Mouse (Mus musculus): Measurements from ENCODE around the gene Zfp507. TPM values are rescaled to one million over a fixed set of nuclear protein-coding genes. Genes with fewer than 3 reads are reported as not detected.

Gene Zfp507
- total and polyA plus RNA-seq, 2 experiments from 2014 or later, result 9.9 to 21.3 TPM

DNA sequence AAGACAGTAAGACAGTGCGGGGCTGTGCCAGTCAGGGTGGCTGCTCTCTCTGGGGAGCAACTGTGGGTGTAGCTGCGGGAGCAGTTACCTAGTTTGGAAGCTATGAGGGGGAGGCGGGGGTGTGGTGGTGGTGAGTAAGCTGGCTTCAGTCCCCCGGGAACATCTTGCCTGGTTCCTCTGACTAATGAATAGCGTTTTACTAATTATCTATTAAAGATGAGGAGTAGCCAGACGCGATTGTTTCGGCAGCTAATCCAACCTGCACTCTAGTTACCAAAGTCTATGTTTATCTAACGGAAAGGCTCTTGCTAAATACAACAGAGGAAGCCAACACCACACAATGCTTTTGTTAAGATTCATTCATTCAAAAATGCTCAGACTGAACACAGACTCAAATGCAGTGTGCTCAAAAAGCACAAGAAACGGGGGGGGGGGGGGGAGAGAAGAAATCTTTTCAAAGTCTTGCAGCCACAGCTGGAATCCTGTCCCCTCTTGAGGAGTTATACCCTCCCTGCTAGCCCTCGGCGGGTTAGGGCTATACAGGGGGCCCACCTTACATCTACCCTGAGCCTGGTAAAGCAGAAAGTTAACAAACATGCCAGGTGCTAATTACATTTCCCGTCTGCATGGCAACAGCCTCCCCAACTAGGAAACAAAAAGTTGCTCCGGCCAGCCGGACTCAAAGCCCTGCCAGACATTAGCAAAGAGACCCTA is 49.3 kb downstream of the Zfp507 start:
- 3% methylated on average over 15 of the region's 15 CpGs for WGBS
- peak; percentile 27 for DNase-seq (ENCODE audit: low spot score)
- 0 out of 2 replicates have a peak, but pooled peaks have one; percentile 8 for ATAC-seq

DNA sequence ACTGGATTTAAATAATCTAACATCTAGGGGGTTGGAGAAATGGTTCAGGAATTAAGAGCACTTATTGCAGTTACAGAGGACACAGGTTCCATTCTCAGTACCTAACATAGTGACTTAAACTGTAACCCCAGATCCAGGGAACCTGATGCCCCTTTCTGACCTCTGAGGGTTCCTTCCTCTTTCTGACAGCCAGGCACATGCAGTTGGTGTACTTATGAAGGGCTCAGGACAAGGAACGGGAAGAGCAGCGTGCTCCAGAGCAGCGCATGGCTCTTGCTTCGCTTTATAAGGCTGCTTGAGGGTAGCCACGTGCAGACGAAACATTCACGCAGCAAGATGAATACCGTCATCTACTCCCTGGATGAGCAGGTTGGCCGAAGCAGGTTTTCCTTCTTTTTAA is 51.9 kb downstream of the Zfp507 start:
- Histone ChIP-seq H3K4me2 (ENCODE audit: low read depth, low read length) (no peak overlapping the region), H3K4me1 (ENCODE audit: insufficient read depth, low read length) (peaks cover 2% of the 10 kb centered on the region; the same call in 1 of the 2 replicates), H3K27me3 (ENCODE audit: insufficient read depth, low read length) (no peaks in the 10 kb centered on the region), H3K9ac (replicated peaks; ENCODE audit: low read length) (no peak overlapping the region), H3K36me3 (ENCODE audit: insufficient read depth, low read length) (peaks cover 14% of the 10 kb centered on the region; the same call in 1 of the 2 replicates), H3K27ac (no peak overlapping the region), H3K4me3 (ENCODE audit: low read length) (no peak overlapping the region), H3K9me3 (ENCODE audit: low read length) (no peaks in the 10 kb centered on the region)
- no peak for DNase-seq (ENCODE audit: low spot score)
- TF ChIP-seq CTCF (IDR thresholded peaks at IDR 0.05; ENCODE audit: low read depth), result no peak
- no peak for ATAC-seq
- 96% methylated on average over 9 of the region's 9 CpGs for WGBS

More for the DNA sequence above, 49.3 kb downstream of the Zfp507 start:
- Histone ChIP-seq H3K27ac (peak overlapping the region; percentile 74; the same call in 1 of the 2 replicates), H3K4me3 (ENCODE audit: low read length) (peak overlapping the region; percentile 97), H3K9ac (replicated peaks; ENCODE audit: low read length) (peak overlapping the region; percentile 80), H3K27me3 (ENCODE audit: insufficient read depth, low read length) (no peaks in the 10 kb centered on the region), H3K4me1 (ENCODE audit: insufficient read depth, low read length) (peaks cover 2% of the 10 kb centered on the region; the same call in 1 of the 2 replicates), H3K36me3 (ENCODE audit: insufficient read depth, low read length) (peaks cover 5% of the 10 kb centered on the region; the same call in 1 of the 2 replicates), H3K4me2 (ENCODE audit: low read depth, low read length) (peak overlapping the region; percentile 99), H3K9me3 (ENCODE audit: low read length) (no peaks in the 10 kb centered on the region)
- no peak for TF ChIP-seq CTCF (IDR thresholded peaks at IDR 0.05; ENCODE audit: low read depth)

DNA sequence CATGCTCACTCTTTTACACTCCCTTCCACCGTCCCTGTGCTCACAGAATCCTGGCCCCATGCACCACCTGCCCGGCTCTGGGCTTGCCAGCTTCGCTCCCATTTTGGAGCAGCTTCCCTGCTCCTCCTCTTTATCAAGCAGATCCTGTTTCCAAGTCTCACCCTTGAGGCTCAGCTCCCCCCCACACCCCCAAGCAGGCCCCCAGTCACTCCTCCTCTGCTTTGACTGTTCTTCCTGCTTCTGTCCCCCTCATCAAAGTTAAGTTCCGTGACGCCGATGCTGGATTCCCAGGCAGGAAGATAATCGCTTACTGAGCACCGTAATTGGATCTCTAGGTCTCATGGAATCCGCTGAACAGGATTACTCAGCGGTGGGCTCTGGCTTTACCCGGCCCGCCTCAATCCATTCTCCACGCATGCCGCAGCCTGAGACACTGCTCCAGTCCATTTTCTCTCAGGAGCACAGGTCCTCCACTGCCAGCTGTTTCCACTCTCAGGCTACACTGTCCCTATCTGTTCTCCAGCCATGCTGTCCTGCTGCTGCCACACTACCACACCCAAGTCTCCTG is 55.3 kb downstream of the Zfp507 start:
- no peak for TF ChIP-seq CTCF (IDR thresholded peaks at IDR 0.05; ENCODE audit: low read depth)
- H3K9ac ChIP-seq (replicated peaks; ENCODE audit: low read length), result no peak overlapping the region
- ATAC-seq (no peak), DNase-seq (ENCODE audit: low spot score) (no peak)
- 51% methylated on average over 14 of the region's 14 CpGs for WGBS
- H3K4me3 ChIP-seq (ENCODE audit: low read length), result no peak overlapping the region
- H3K27ac ChIP-seq, result no peak overlapping the region
- H3K4me1 ChIP-seq (ENCODE audit: insufficient read depth, low read length), result no peaks in the 10 kb centered on the region
- H3K36me3 ChIP-seq (ENCODE audit: insufficient read depth, low read length), result peaks cover 14% of the 10 kb centered on the region; the same call in 1 of the 2 replicates
- H3K4me2 ChIP-seq (ENCODE audit: low read depth, low read length), result no peak overlapping the region
- no peaks in the 10 kb centered on the region for H3K27me3 ChIP-seq (ENCODE audit: insufficient read depth, low read length)
- H3K9me3 ChIP-seq (ENCODE audit: low read length), result no peaks in the 10 kb centered on the region

DNA sequence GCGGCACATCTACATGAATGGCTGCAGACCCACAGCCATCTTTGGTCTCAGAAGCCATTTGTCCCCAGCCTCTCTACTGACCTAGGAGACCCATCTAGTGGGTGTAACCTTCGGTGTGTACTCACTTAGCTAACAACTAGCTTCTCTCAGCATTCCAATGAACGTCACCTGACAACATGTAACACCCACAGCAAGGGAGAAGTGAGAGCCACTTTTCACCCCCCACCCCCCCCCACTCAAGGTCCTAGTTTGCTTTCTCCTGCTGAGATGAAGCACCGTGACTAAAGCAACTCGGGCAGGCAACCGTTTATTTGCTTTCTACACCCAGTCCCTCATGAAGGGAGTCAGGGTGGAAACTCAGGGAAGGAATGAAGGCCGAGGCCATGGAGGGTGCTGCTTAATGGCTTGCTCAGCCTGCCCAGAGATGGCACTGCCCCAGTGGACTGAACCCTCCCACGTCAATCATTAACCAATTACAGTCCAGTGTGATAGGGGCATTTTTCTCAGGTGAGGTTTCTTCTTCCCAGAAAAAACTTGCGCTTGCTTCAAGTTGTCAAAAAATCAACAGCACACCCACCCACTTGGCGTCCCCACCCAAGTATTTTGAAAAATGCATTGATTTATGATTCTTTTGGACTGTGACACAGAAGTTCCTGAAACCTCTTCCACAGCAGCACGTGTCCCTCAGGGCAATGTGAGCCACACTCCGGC is 56.0 kb downstream of the Zfp507 start:
- Histone ChIP-seq H3K36me3 (ENCODE audit: insufficient read depth, low read length) (peaks cover 14% of the 10 kb centered on the region; the same call in 1 of the 2 replicates), H3K9me3 (ENCODE audit: low read length) (no peaks in the 10 kb centered on the region), H3K4me1 (ENCODE audit: insufficient read depth, low read length) (no peaks in the 10 kb centered on the region), H3K27ac (no peak overlapping the region), H3K4me2 (ENCODE audit: low read depth, low read length) (no peak overlapping the region), H3K27me3 (ENCODE audit: insufficient read depth, low read length) (no peaks in the 10 kb centered on the region), H3K4me3 (ENCODE audit: low read length) (no peak overlapping the region), H3K9ac (replicated peaks; ENCODE audit: low read length) (no peak overlapping the region)
- no peak for ATAC-seq
- no peak for TF ChIP-seq CTCF (IDR thresholded peaks at IDR 0.05; ENCODE audit: low read depth)
- DNase-seq (ENCODE audit: low spot score), result no peak
- WGBS, result 77% methylated on average over 12 of the region's 12 CpGs

DNA sequence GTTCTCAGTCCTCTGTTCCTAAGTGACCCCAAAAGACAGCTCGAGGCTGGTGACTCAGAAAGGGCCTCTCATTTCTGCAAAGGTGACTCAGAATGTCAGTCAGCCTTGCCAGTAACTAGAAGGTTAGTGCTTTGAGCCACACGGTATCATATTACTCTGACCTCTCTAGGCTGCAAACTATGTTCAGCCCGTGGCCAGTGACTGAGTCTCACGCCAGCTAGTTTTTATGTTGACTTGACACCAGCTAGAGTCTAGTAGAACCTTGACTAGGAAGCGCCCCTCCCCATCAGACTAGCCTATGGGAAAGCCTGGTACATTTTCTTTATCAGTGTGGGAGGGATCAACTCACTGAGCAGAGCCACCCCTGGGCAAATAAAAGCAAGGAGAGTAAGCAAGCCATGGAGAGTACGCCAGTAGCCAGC is 57.5 kb downstream of the Zfp507 start:
- H3K9me3 ChIP-seq (ENCODE audit: low read length), result no peaks in the 10 kb centered on the region
- no peak for ATAC-seq
- no peak overlapping the region for H3K9ac ChIP-seq (replicated peaks; ENCODE audit: low read length)
- TF ChIP-seq CTCF (IDR thresholded peaks at IDR 0.05; ENCODE audit: low read depth), result no peak
- no peak overlapping the region for H3K4me2 ChIP-seq (ENCODE audit: low read depth, low read length)
- no peak overlapping the region for H3K4me3 ChIP-seq (ENCODE audit: low read length)
- no peak overlapping the region for H3K27ac ChIP-seq
- H3K27me3 ChIP-seq (ENCODE audit: insufficient read depth, low read length), result no peaks in the 10 kb centered on the region
- H3K36me3 ChIP-seq (ENCODE audit: insufficient read depth, low read length), result peaks cover 14% of the 10 kb centered on the region; the same call in 1 of the 2 replicates
- 90% methylated on average over 6 of the region's 6 CpGs for WGBS
- DNase-seq (ENCODE audit: low spot score), result no peak
- H3K4me1 ChIP-seq (ENCODE audit: insufficient read depth, low read length), result no peaks in the 10 kb centered on the region

DNA sequence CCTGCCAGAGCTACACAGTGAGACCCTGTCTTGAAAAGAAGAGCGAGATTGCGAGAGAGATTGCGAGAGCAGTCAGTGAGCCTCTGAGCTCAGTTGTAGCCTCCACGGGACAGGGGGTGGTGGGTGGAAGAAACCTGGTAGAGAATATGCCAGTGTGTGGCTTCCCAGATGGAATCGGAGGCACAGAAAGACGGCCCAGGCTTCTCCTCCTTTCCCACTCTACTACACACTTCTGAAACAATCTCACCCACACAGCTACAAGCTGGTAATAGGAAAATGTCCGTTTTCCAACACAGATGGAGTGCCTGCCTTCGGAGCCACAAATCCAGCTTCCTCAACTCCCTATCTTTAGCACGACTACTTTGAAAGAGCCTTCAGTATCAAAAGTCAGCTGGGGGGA is 58.0 kb downstream of the Zfp507 start:
- no peak overlapping the region for H3K27ac ChIP-seq
- H3K36me3 ChIP-seq (ENCODE audit: insufficient read depth, low read length), result peaks cover 14% of the 10 kb centered on the region; the same call in 1 of the 2 replicates
- 94% methylated on average over 9 of the region's 9 CpGs for WGBS
- TF ChIP-seq CTCF (IDR thresholded peaks at IDR 0.05; ENCODE audit: low read depth), result no peak
- H3K4me2 ChIP-seq (ENCODE audit: low read depth, low read length), result no peak overlapping the region
- H3K9ac ChIP-seq (replicated peaks; ENCODE audit: low read length), result no peak overlapping the region
- ATAC-seq, result no peak
- no peaks in the 10 kb centered on the region for H3K9me3 ChIP-seq (ENCODE audit: low read length)
- H3K27me3 ChIP-seq (ENCODE audit: insufficient read depth, low read length), result no peaks in the 10 kb centered on the region
- no peak overlapping the region for H3K4me3 ChIP-seq (ENCODE audit: low read length)
- no peaks in the 10 kb centered on the region for H3K4me1 ChIP-seq (ENCODE audit: insufficient read depth, low read length)
- no peak for DNase-seq (ENCODE audit: low spot score)

All from hindbrain, postnatal 0 days (tissue).